Mouse (Mus musculus): ENCODE data around the gene Bri3. TPM values are rescaled to one million over a fixed set of nuclear protein-coding genes. Genes with fewer than 3 reads are reported as not detected.

Gene Bri3
- total RNA-seq, 4 experiments from 2014 or later, result 148 to 170 (median 156) TPM

- no peak for DNase-seq (ENCODE audit: low spot score)
Observed at GRCm38 (mm10) chr5:144261309-144261708, 17.1 kb downstream of the Bri3 start.

DNA sequence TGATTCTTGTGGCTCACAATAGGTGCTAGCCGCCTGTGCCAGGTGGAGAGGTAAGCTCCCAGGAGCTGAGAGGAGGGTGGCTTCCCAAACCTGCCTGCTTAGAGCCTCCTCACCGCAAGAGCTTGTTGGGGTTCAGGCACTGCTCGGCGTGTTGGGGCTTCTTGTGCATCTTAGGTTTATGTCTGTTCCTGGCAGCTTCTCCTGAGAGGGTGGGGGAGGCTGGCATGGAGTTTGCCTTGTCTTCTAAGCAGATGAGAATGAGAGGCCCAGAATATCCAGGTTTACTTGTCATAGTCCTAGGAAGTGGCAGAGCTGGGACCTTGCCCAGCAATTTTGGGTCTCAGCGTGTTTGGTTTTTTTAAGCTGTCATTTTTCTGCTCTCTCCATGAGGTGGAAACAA lies 17.6 kb downstream of the Bri3 start:
- DNase-seq (ENCODE audit: low spot score), result no peak

DNA sequence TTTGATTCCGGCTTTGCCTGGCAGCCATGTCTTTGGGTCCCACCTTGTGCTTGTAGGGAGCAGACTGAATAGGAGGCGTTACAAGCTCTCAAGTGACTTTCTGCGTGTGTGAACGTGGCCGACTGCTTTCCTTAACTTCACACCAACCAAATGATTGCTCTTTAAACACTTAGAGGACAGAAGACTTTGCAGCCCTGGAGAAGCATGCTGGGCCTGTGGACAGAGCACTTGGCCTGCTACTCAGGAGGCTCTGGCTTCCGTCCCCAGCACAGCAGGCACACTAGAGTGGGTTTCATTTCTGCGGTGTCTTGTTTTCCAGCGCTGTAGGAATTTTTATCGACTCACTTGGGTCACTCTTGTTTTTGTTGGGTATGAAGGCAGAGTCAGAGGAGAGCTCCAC lies 18.8 kb downstream of the Bri3 start:
- no peak for DNase-seq (ENCODE audit: low spot score)

GRCm38 (mm10) chr5:144263496-144263895 lies 19.3 kb downstream of the Bri3 start:
- DNase-seq (ENCODE audit: low spot score), result no peak

GRCm38 (mm10) chr5:144267535-144268241 lies 23.5 kb downstream of the Bri3 start:
- peak; percentile 67 for DNase-seq (ENCODE audit: low spot score)

DNA sequence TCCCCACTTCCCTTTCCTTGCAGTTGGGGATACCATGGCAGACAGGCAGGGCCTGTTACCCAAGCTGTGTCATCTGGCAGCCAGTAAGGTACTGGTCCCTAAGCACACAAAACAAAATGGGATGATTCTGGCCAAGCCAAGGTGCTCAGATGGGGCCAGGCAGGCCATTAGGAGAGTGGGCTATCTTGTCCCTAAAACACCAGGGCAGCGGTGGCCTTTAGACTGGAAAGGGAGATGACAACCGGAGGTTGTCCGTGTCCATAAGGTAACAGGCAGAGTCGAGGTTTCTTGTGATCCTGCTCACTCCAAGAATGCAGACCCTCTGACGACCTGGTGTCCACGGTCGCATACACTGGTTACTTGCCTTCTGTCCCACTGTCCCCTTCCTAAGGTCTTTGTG lies 25.7 kb downstream of the Bri3 start:
- no peak for DNase-seq (ENCODE audit: low spot score)

GRCm38 (mm10) chr5:144270420-144270819 lies 26.2 kb downstream of the Bri3 start:
- no peak for DNase-seq (ENCODE audit: low spot score)

DNA sequence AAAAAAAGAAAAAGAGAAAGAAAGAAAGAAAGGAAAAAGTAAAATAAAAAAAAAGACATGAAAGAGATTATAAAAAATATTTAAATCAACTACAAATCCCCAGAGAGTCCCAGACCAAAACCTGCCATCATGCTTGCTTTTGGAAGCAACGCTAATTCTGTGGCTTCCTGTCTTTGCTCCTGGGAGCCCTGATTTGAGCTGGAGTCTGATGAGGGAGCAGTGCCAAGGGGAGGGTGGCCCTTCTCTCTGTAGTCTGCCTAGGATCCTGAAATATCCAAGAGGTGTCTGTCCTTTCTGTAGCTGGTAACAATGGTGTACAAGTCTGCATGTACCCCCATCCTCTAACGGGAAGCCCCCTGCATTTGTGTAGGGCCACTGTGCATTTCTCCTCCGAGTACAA lies 26.9 kb downstream of the Bri3 start:
- no peak for DNase-seq (ENCODE audit: low spot score)

DNA sequence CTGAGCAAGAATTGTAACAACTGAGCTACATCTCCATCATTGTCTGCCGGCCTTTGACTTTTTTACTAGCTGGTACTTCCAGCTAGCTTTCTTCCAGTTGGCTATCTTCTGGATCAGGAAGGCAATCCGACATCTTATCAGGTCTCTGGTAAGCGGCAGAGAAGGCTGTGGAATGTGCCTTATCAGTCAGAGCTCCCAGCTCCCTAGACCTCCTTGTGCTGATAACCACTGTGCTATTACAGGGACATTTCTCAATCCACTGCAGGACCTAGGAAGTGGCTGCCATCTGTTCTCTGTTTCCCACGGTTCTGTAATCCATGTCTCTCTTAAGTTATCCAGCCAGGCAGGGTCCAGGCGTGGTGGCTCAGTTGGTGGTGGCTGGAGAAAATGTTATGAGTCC lies 27.5 kb downstream of the Bri3 start:
- no peak for DNase-seq (ENCODE audit: low spot score)

- DNase-seq (ENCODE audit: low spot score), result no peak
Observed at GRCm38 (mm10) chr5:144274904-144275303, 30.7 kb downstream of the Bri3 start.

DNA sequence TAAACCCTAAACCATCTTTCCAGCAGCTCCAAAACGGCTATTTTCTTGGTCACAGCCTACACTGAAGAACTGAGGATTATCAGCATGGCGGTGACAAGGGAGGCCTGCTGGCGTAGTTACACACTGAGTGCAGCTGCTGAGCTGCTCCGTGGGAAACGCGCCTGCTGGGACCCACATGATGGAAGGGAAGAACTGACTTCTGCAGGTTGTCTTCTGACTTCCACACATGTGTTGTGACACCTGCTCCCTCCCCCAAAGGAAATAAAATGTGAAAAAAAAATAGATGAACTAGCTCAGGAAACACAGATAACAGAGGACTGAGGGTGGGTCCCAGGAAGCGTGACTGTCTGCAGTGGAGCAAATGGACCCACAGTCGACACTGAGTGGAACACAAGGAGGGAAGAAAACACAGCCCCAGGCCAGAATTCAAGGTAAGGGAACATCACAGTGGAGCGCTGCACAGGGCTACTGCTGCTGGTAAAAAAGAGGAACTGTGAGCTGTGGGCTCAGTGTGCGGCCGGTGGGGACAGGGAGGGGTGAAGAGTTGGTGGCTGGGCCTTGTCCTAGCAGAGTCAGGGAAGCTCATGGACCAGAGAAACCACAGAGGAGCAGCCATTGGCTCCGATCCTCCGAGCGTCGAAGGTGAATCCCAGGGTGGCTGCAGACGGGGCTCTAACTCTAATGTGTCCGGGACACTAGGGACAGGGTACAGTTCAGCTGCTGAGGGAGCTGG lies 32.8 kb downstream of the Bri3 start:
- DNase-seq (ENCODE audit: low spot score), result no peak

GRCm38 (mm10) chr5:144278374-144278960 lies 34.2 kb downstream of the Bri3 start:
- DNase-seq (ENCODE audit: low spot score), result no peak

- no peak for DNase-seq (ENCODE audit: low spot score)
Observed at GRCm38 (mm10) chr5:144279081-144279541, 34.9 kb downstream of the Bri3 start.

GRCm38 (mm10) chr5:144279926-144280325 lies 35.7 kb downstream of the Bri3 start:
- DNase-seq (ENCODE audit: low spot score), result no peak

- no peak for DNase-seq (ENCODE audit: low spot score)
Observed at GRCm38 (mm10) chr5:144282470-144283260, 38.4 kb downstream of the Bri3 start.

- peak; percentile 33 for DNase-seq (ENCODE audit: low spot score)
Observed at GRCm38 (mm10) chr5:144283551-144284031, 39.4 kb downstream of the Bri3 start.

- DNase-seq (ENCODE audit: low spot score), result no peak
Observed at GRCm38 (mm10) chr5:144284599-144284998, 40.4 kb downstream of the Bri3 start.

DNA sequence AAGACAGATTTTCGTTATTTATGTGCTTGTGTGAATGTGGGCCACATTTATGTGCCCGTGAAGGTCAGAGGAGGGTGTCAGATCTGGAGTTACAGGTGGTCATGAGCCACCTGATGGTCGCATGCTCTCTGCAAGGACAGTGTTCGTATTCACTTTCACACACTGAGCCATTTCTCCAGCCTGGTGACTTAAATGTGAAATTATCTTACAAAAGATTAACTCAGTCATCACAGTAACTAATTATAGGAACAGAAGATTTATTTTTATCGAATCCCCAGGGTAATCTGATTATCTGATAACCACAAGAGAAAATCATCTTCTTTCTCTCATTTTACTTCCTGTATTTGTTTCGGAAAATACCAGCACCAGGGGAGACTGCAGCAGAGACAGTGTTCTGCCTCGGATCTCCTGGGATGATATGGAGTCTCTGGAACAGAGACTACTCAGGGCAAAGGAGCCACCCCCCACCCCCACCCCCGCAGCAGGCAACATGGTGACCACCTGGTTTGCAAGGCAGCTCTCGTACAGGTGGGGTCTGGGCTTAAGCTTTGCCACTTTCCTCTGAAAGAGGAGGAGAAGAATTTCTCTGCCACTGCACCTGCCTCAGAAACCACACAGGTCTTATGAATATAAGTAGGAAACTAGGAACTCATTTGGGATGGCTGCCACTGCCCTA lies 42.5 kb downstream of the Bri3 start:
- DNase-seq (ENCODE audit: low spot score), result no peak

DNA sequence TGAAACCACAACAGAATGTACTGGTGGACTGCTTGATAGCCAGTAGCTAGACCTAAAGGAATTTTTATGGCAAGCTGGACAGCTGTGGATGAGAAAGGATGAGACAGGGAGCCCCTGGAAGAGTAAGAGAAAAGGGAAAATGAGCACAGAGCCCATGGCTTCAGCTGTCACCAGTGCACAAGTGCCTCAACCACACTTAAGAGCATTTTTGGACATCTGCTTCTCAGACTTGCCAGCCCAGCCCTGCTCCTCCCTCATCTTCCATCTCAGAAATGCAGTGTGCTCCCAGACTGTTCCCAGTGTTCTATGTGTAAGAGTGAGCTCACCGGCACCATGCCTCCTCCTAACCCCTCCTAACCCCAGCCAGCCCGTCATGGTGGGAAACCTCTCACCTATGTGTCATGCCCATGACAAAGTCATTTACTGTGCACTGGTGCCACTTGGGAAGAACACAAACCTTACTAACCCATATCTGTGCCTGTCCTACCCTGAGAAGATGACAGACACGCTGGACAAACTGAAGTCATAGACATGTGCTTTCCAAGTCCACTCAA lies 43.1 kb downstream of the Bri3 start:
- DNase-seq (ENCODE audit: low spot score), result no peak

GRCm38 (mm10) chr5:144288391-144288790 lies 44.2 kb downstream of the Bri3 start:
- DNase-seq (ENCODE audit: low spot score), result no peak

Measured in heart, adult 8-10 months (tissue).